Mouse (Mus musculus) thymus, postnatal 36 days (tissue): ENCODE results near the gene Inpp5e.
A peak's percentile ranks its signal among the peaks of the same experiment; 100 is the strongest.

Experiments
- DNase-seq, 2 experiments: peaks; one replicate each; pipeline ENCODE4 v3.0.0; 2022; ENCODE audit warnings: mixed read lengths in 2 of 2

Gene Inpp5e

DNA sequence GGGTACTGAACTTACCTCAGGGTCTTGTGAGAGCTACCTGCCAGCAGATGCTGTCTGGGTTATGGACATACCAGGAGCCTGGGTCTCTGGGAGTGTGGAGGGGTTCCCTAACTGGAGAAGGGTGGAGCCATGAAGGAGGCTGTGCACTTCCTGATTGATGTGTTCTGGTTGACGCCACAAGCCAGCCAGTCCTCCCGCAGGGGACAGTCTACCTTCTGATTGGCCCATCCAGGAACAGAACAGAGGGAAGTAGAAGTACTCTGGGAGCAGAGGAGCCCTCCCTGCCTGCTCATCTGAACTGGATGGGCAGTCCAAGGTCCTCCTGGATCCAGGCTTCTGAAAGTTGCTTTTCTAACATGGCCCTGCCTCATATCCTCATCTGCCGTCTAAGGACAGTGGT lies 48.2 kb downstream of the Inpp5e start, which contains the start of gene Card9:
Gene Card9, minus strand, starts transcription at position 147 of the 400 bp plus-strand sequence.
- DNase-seq, result no peak

DNA sequence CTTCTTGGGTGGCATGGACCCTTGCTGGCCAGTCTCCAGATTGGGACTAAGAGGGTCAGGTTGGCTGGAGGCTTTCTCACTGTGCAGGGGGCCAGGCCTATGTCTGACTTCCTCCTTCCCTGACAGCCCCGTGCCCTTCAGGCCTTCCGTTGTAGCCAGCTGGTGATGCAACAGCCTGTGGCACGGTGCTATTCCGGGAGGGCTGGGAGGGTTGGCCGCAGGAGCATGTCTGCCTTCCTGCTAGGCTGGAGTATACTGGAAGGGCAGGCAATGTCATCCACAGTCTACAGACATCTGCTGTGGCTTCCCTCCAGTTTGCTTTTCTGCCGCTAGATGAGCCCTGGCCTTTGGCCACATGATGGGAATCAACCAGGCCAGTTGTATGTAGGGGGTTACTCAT lies 49.0 kb downstream of the Inpp5e start:
- no peak for DNase-seq

DNA sequence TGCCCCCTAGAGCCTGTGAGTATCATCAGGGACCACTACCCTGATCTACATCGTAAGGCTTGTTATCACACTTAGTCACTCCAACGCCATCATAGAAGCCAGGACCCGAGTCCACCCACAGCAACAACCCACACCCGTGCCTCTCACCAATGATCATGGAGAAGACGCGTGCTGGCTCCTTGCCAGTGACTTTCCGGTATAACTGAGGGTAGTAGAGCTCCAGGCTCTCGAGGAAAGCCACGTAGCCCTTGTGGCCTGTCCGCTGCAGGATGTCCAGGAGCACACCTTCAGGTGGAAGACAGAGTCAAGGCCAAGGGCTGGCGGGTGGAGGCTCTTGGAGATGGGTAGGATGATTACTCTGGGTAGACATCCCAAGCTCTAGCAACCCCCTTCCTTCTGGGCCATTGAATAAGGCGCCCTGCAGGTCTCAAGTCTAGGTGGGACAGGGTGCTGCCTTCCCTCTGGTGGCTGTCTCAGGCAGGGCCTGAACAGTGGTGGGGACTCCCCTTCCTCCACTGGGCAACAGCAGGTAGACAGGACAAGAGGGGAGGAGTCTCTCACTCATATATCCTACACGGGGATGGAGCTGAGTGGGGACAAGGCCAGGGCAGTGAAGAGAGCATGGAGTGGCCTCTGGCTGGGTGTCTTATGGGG lies 50.2 kb downstream of the Inpp5e start:
- DNase-seq, result no peak

DNA sequence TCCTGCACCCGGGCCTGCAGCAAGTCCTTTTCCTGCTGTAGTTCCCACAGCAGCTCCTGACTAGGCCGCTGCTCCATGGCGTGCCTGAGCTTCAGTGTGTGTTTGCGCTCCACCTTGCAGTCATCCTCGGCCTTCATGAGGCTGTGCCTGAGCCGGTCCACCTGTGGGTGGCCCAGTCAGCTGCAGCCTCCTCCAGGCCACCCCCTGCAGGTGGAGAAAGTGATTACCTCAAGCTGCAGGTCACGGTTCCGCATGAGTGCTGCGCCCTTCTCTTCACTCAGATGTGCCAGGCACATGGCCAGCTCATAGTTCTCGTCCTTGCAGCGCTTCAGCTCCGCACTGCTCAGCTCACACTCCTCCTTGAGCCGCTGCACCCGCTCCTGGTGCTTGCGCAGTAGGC lies 51.5 kb downstream of the Inpp5e start:
- DNase-seq, result no peak

DNA sequence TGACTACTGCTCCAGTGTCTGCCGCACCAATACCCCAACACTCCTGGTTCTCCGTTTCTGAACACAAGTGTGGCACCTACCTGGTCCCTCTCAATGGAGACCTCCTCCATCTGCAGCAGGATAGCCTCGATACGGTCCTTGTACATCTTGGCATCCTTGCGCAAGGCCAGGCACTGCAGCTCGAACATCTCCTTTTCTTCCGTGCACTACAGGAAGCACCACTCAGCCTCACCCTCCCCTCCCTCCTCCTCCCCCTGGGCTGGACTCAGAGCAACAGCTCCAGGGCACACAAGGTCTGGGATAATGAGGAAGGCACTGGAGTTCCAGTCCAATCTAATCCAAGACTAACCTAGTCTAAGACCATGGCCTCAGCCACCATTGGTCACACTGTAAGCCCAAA lies 52.3 kb downstream of the Inpp5e start:
- DNase-seq, result peak; percentile 47 to 60

DNA sequence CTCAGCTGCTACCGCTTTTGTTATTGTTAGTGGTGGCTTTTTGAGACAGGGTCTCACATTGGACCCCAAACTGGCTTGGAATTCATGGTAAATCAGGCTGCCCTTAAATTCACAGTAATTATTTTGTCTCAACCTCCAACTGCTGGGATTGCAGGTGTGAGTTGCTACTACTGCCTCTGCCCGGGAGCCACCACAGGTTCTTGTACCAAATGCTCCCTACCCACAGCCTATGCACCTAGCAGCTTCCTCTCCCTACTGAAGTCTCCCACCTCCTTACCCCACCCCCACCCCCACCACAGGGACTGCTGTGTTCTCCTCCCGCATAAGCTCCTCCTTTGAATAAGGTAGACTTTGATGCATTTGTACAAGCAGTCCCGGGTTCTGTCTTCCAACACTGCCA lies 52.8 kb downstream of the Inpp5e start:
- peak in 1 of 2 experiments; percentile 29 for DNase-seq

DNA sequence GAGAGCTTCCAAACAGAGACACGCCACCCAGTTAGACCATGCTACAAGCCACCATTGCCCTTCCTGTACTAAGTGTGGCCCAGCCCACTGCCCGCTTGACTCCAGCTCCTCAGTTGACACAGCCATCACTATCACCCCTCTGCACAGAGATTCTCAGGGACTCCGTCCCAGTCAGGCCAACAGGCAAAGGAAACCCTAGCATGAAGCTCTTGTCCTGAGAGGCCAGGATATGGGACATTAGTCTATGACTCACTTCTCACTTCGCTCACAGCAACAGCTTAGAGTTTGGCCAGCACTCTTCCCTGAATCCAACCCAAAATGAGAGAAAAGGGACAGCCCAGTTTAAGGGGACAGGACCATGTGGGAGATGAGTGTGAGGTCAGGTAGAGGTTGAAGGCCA lies 54.6 kb downstream of the Inpp5e start:
- DNase-seq, result no peak

DNA sequence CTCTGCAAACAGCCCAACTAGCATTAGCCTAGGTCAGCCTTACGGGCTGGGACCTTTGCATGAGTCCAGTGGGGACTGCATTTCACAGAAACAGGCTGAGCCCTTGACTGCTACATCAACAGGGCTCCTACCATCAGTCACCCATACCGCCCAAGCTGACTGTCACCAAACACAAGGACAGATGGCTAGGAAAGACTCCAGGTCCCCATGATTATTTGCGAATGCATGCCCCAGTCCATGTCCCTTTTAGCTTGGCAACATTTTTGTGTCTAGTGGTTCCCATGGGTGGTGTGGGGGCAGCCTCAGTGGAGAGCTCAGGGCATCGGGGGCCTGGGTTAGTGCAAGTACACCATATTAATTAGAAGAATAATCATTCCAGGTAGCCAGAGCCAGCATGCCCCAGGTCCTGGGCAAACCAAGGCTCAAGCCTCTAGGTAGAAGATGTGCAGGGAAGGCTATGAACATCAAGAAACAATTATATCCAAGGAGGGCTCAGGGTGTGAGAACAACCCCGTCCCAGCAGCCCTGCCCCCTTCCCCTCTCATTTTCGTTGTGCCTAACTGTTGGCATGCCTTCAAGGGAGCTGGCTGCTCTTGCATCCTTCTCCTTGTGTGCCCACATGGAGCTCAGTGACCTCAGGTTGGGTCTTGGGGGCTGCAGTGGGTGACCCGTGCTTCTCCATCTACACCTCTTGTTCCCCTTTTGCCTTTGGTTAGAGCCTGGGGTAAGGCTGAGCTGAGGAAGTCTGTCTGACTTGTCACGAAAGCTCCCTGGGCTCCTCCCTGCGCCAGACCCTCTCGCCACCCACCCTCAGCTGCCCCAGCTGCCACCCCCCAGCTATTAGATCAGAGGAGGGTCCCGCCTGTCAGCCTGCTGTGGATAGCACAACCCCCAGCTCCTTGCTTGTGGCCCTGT lies 55.7 kb downstream of the Inpp5e start:
- DNase-seq, result no peak

DNA sequence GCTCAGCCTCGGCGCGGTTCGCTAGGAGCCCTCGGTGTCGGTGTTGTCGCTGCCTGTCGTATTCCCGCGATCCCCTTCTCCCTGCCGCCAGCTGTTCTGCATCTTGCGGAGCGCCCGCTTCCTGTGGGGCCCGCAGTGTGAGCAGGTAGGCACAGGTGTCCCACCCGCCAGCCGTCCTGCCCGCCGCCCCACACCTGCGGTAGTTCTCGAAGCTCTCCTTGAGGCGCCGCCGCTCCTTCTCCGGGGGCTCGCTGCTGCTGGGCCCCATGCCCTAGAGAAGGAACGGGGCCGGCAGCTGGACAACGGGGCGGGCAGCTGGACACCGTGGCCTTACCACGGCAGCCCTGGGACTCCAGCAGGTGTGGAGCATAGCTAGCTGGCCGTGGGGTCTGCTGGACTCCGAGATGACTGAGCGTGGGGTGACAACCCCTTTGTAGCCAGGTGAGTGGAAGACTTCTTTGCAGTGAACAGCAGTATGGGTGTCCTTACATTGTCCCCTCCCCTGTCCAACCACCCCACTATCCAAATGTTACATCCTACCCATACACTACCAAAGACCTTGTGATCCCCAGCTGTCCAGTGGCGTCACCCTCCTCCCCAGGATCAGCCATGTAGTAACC lies 56.6 kb downstream of the Inpp5e start:
- DNase-seq, result peak; percentile 74 to 87

DNA sequence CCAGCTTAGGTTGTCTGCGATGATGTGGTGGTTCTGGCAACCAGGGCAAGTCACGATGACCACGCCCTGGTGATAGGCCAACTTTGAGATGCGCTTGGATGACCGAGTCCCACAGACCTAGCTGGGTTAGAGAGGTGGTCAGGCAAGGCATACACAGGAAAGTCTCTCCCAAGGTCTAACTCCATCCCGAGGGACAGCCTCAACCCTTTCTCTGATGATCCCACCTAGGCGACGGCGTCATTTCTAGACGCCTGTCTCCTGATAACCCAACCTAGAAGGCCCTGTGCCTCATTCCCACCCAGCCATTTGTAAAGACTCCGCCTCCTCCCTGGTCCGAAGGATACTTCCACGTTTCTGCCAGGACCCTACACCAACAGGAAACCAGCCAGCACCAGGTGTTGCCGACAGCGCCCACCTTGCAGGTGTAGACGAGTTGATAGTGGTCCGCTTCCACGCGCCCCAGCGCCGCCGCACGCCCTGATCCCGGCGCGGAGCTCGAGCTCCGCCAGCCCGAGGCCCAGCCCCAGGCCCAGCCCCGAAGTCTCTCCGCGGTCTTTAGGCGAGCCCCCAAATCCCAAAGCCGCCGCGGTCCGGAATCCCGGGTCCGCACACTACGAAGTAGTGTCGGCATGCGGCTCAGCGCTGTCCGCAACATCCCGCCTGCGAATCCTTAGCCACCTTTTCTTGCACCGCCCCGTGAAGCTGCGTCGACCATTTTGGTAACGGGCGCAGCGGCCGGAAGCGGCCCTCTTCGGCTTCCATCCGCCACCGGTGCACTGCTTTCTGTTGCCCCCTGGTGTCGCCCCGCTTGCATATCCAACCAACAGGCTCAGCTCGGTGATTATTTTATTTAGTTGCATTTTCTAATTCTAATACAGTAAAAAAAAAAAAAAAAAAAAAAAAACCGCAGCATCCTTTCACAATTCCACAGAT lies 57.4 kb downstream of the Inpp5e start, which contains the start of gene Dnlz:
Gene Dnlz, minus strand, starts transcription at position 753 of the 933 bp plus-strand sequence.
- peak; percentile 94 to 95 for DNase-seq

DNA sequence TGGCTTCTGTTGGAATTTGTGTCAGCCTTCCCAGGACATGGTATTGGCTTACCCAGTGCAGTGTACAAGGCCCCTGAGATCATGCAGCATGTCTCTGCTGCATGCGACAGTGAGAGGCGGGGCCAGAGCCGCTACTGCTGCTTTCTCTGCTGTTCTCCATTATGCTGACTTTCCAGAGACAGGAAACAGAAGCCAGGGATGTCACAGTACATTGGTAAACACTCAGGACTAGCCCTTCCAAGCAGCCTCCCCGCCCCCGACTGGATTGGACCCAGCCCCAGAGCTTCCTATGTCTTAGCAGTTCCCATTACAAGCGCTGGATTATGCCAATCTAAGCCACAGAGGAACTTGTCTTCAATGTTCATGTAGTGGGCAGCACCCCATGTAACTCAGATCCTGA lies 60.8 kb downstream of the Inpp5e start:
- DNase-seq, result no peak
